Comparison of ENCODE assay signal across 22 mouse cellular contexts in genomic region chr17:81041662-81042061, GRCm38 (mm10). TPM values are rescaled to one million over a fixed set of nuclear protein-coding genes. Genes with fewer than 3 reads are reported as not detected.
DNase-seq lines count a peak whose midpoint lies in the region; ATAC-seq and TF ChIP-seq lines count a peak whose summit lies in the region.
"Had no signal": no experiment of that assay in that cellular context is flagged by ENCODE, and none has a peak within 500 bp of the region (broad histone marks: within the 10 kb centered on the region; RNA-seq: fewer than 3 reads in every experiment).

No protein-coding gene starts in this region.

- no peak overlapping the region for H3K4me3 ChIP-seq in liver, embryonic 14.5 days (ENCODE audit: insufficient read depth in 1 of 2, low read depth in 2 of 2, low read length in 2 of 2)
- H3K4me3 ChIP-seq in heart, adult 2 months: no peak overlapping the region
- H3K4me3 ChIP-seq: embryonic facial prominence, embryonic 15.5 days; forebrain, embryonic 13.5 days; hindbrain, embryonic 12.5 days had no signal

- H3K27me3 ChIP-seq in liver, embryonic 14.5 days (ENCODE audit: control insufficient read depth, insufficient read depth, low read length): no peaks in the 10 kb centered on the region
- H3K27me3 ChIP-seq in heart, adult 2 months (ENCODE audit: control insufficient read depth, insufficient read depth, low read length): no peaks in the 10 kb centered on the region
- H3K27me3 ChIP-seq: CH12.LX; embryonic facial prominence, embryonic 15.5 days; forebrain, embryonic 13.5 days; hindbrain, embryonic 12.5 days had no signal

- WGBS in liver, embryonic 14.5 days (ENCODE audit: insufficient replicate concordance): 26% methylated on average over 2 of the region's 2 CpGs
- WGBS in heart, adult 2 months: 66% methylated on average over 2 of the region's 2 CpGs

- no peaks in the 10 kb centered on the region for H3K9me3 ChIP-seq in liver, embryonic 14.5 days (ENCODE audit: control insufficient read depth, low read length)
- H3K9me3 ChIP-seq: embryonic facial prominence, embryonic 15.5 days; forebrain, embryonic 13.5 days; hindbrain, embryonic 12.5 days had no signal

- ATAC-seq in liver, embryonic 14.5 days (ENCODE audit: insufficient read depth): peak; percentile 67
- peak; percentile 59 for ATAC-seq in megakaryocyte progenitor cell, adult 5-6 weeks (replicated peaks; ENCODE audit: poor library complexity)
- ATAC-seq: forebrain, embryonic 13.5 days; forebrain, postnatal 0 days; hindbrain, embryonic 16.5 days had no signal

- TF ChIP-seq EP300 in liver, embryonic 14.5 days (IDR thresholded peaks at IDR 0.05; ENCODE audit: low read depth): peak; percentile 49
- no peak for TF ChIP-seq EP300 in heart, adult 2 months (IDR thresholded peaks at IDR 0.05; ENCODE audit: insufficient read depth, low read depth, low read length)

- no peak for TF ChIP-seq CTCF in liver, embryonic 14.5 days (IDR thresholded peaks at IDR 0.05; ENCODE audit: low read depth)
- TF ChIP-seq CTCF in heart, adult 2 months (IDR thresholded peaks at IDR 0.05): no peak

- no peak overlapping the region for H3K4me2 ChIP-seq in liver, embryonic 14.5 days (ENCODE audit: low read depth)
- H3K4me2 ChIP-seq: embryonic facial prominence, embryonic 15.5 days; forebrain, embryonic 13.5 days; hindbrain, embryonic 12.5 days had no signal

- no peak for TF ChIP-seq POLR2A in heart, adult 2 months (IDR thresholded peaks at IDR 0.05; ENCODE audit: insufficient read depth, low read depth, low read length)

- H3K4me1 ChIP-seq in liver, embryonic 14.5 days (replicated peaks; ENCODE audit: control insufficient read depth in 2 of 2, insufficient read depth in 2 of 2, low read length in 1 of 2): peaks cover 18 to 26% of the 10 kb centered on the region in 2 experiments
- H3K4me1 ChIP-seq in heart, adult 2 months (ENCODE audit: control insufficient read depth, insufficient read depth, low read length): no peaks in the 10 kb centered on the region
- H3K4me1 ChIP-seq: embryonic facial prominence, embryonic 15.5 days had no signal

- peaks cover 10% of the 10 kb centered on the region; the same call in 1 of the 2 replicates for H3K36me3 ChIP-seq in liver, embryonic 14.5 days (replicated peaks; ENCODE audit: control insufficient read depth, insufficient read depth, low read depth)
- no peaks in the 10 kb centered on the region; the same call in 1 of the 2 replicates for H3K36me3 ChIP-seq in heart, adult 2 months (ENCODE audit: control insufficient read depth, insufficient read depth, low read length)

- H3K9ac ChIP-seq in liver, embryonic 14.5 days (replicated peaks): no peak overlapping the region
- no peak overlapping the region for H3K9ac ChIP-seq in heart, adult 2 months (ENCODE audit: low read depth, low read length)
- H3K9ac ChIP-seq: embryonic facial prominence, embryonic 15.5 days; forebrain, embryonic 13.5 days; forebrain, postnatal 0 days; hindbrain, embryonic 12.5 days had no signal

- DNase-seq in c-Kit-positive CD71-positive TER-119-positive erythroid progenitor cells, embryonic 14.5 days (ENCODE audit: low spot score): peak; percentile 31
- peak; percentile 24 for DNase-seq in liver
- DNase-seq in liver, embryonic 14.5 days (ENCODE audit: low read depth in 3 of 3, low spot score in 3 of 3): no peak
- DNase-seq in neural tube, embryonic 10.5 days (ENCODE audit: extremely low spot score, low spot score): no peak
- DNase-seq in heart, adult 2 months: no peak
- no peak for DNase-seq in left cerebral cortex, postnatal 14 days (ENCODE audit: low spot score in 2 of 2)
- DNase-seq: adrenal gland, adult 2 months; adrenal gland, postnatal 25 days; cerebellum, adult 11 months; cerebellum, adult 8-10 months; cerebellum, postnatal 14 days; embryo, embryonic 11 days; forebrain, postnatal 0 days; gastrocnemius, postnatal 14 days; heart, postnatal 10 days; heart, postnatal 4 days had no signal

- H3K79me2 ChIP-seq in heart, adult 2 months (replicated peaks; ENCODE audit: control insufficient read depth, insufficient read depth, low read length): no peaks in the 10 kb centered on the region

- intact Hi-C loops in heart, adult 2 months (cut with DNase I): no loop called here
- intact Hi-C loops in left cerebral cortex, postnatal 14 days (cut with DNase I): no loop called here

- H3K27ac ChIP-seq in liver, embryonic 14.5 days: peak overlapping the region; percentile 21; the same call in 1 of the 2 replicates
- H3K27ac ChIP-seq in heart, adult 2 months: no peak overlapping the region
- H3K27ac ChIP-seq: embryonic facial prominence, embryonic 15.5 days; forebrain, embryonic 13.5 days; hindbrain, embryonic 12.5 days had no signal

RNA-seq across cellular contexts. Expression of gene Thumpd2, which starts 23.2 kb away (rescaled TPM):
- polyA plus RNA-seq in liver, embryonic 14.5 days (2012; rRNA removed): 1.7 and 3.0 TPM in 2 replicates
- polyA plus RNA-seq in liver, embryonic 14.5 days (2014; fragmentation: Nextera tagmentation; extraction: Ambion mirVana): 6.0 and 6.9 TPM in 2 replicates
- 12.0 and 12.6 TPM in 2 replicates for total RNA-seq in megakaryocyte progenitor cell, adult 5-6 weeks (2015)
- total RNA-seq in megakaryocyte progenitor cell, adult 5-6 weeks (2017): 16.3 and 17.1 TPM in 2 replicates
- 1 to 10 TPM; 3.9 to 4.8 TPM for total RNA-seq in heart, adult 2 months (2021)
- 1.2 and 1.4 TPM in 2 replicates for polyA plus RNA-seq in heart, adult 2 months (2012; rRNA removed)
- 1 to 10 TPM; 4.2 to 6.1 TPM for total RNA-seq in left cerebral cortex, postnatal 14 days (2021)

Comparison
In these comparisons a context has a peak if more than half of its experiments do, and no peak if none do; other contexts are left out.
1. DNase-seq: peak in c-Kit-positive CD71-positive TER-119-positive erythroid progenitor cells, embryonic 14.5 days (single experiment) and liver (single experiment); none in liver, embryonic 14.5 days (0 of 3), neural tube, embryonic 10.5 days (single experiment), heart, adult 2 months (0 of 2) and left cerebral cortex, postnatal 14 days (0 of 2).